Mouse (Mus musculus): Measurements from ENCODE around the gene Ccn5.

Gene Ccn5

GRCm38 (mm10) chr2:163853461-163853901 lies 32.8 kb downstream of the Ccn5 start, which contains the start of gene Kcnk15:
Gene Kcnk15 (plus strand): TSS chr2:163853651.
- peak in 1 of 2 experiments; percentile 13 for DNase-seq

- no peak for DNase-seq
Observed at GRCm38 (mm10) chr2:163857233-163857632, 36.6 kb downstream of the Ccn5 start.

GRCm38 (mm10) chr2:163858254-163858947 lies 37.7 kb downstream of the Ccn5 start:
- DNase-seq, result peak in 1 of 2 experiments; percentile 37

GRCm38 (mm10) chr2:163865311-163865710 lies 44.6 kb downstream of the Ccn5 start:
- no peak for DNase-seq

- DNase-seq, result no peak
Observed at GRCm38 (mm10) chr2:163866061-163866460, 45.4 kb downstream of the Ccn5 start.

- no peak for DNase-seq
Observed at GRCm38 (mm10) chr2:163869783-163870182, 49.1 kb downstream of the Ccn5 start.

- DNase-seq, result no peak
Observed at GRCm38 (mm10) chr2:163871266-163871665, 50.6 kb downstream of the Ccn5 start.

GRCm38 (mm10) chr2:163871906-163872305 lies 51.2 kb downstream of the Ccn5 start:
- no peak for DNase-seq

GRCm38 (mm10) chr2:163874877-163875276 lies 54.2 kb downstream of the Ccn5 start:
- DNase-seq, result no peak

GRCm38 (mm10) chr2:163875484-163875883 lies 54.8 kb downstream of the Ccn5 start:
- peak in 1 of 2 experiments; percentile 35 for DNase-seq

GRCm38 (mm10) chr2:163876830-163877498 lies 56.3 kb downstream of the Ccn5 start:
- no peak for DNase-seq

GRCm38 (mm10) chr2:163880891-163881290 lies 60.2 kb downstream of the Ccn5 start:
- DNase-seq, result peak; percentile 72 to 88

All from lung, postnatal 4 days (tissue).